Mouse (Mus musculus) testis, adult 2 months (tissue): ENCODE measurements at regions not wholly inside any gene's neighbourhood (a gene's known extent, or its start where the extent isn't known, plus 50 kb on each side); places are given as distances from the start of the nearest gene placed in this dataset.

ENCODE experiments used
- CTCF ChIP-seq: fragments of 200-500 bp; IDR thresholded peaks from 2 replicates; pipeline ENCODE4 v1.5.1; 2012; ENCODE audit warnings: low read depth, mild to moderate bottlenecking, inconsistent platforms, low read length, moderate library complexity; ENCODE audit not compliant: control insufficient read depth, insufficient read depth, insufficient replicate concordance
- POLR2A ChIP-seq: fragments of 200-500 bp; IDR thresholded peaks from 2 replicates; pipeline ENCODE4 v1.6.1; 2012; ENCODE audit warnings: low read depth, mild to moderate bottlenecking, inconsistent platforms, low read length, moderate library complexity; ENCODE audit not compliant: control insufficient read depth

GRCm38 (mm10) chr15:67780856-67781255, 1280.1 kb upstream of the Lrrc6 start:
- no peak for TF ChIP-seq CTCF
- TF ChIP-seq POLR2A: no peak
